Mouse (Mus musculus) frontal cortex, postnatal 36 days (tissue): ENCODE measurements around the gene Psmd14.

Experiments
- DNase-seq, 2 experiments: peaks; one replicate each; pipeline ENCODE4 v3.0.0; 2022; ENCODE audit warnings: low spot score in 2 of 2

The Psmd14 gene

DNA sequence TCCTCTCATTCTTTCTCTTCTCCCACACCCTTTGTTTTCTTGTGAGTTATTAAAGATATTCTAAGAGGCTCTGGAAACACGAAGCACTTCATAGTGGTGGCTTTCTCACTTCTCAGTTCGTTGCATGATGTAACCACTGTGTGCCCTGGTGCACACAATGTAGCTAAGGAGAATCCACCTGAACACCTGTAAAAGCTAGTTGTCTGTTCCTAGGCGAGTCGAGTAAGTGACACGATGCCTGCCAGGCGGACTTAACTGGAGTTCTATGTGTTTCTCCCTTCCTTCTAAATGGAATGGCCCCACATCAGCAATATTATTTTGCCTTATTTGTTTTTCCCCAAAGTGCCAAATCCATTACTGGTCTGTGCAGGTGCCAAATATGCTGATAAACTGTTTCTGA is 101.6 kb downstream of the Psmd14 start:
- peak in 1 of 2 experiments; percentile 43 for DNase-seq

DNA sequence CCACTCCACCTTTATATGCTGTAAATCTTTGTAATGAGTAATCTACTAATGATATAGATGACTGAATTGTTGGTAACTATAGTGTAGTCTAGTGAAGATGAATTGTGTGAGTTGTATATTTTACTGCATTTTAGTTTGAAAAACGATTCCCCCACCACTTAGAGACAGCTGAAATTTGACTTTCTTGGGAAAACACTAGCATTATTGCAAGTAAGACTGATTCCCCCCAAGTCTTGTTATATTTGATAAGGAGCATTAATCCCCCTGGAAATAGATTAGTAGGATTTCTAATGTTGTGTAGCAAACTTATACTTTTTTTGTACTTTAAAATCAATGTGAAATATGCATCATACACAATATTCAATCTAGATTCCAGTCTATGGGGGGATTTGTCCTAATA is 102.0 kb downstream of the Psmd14 start:
- DNase-seq = no peak

DNA sequence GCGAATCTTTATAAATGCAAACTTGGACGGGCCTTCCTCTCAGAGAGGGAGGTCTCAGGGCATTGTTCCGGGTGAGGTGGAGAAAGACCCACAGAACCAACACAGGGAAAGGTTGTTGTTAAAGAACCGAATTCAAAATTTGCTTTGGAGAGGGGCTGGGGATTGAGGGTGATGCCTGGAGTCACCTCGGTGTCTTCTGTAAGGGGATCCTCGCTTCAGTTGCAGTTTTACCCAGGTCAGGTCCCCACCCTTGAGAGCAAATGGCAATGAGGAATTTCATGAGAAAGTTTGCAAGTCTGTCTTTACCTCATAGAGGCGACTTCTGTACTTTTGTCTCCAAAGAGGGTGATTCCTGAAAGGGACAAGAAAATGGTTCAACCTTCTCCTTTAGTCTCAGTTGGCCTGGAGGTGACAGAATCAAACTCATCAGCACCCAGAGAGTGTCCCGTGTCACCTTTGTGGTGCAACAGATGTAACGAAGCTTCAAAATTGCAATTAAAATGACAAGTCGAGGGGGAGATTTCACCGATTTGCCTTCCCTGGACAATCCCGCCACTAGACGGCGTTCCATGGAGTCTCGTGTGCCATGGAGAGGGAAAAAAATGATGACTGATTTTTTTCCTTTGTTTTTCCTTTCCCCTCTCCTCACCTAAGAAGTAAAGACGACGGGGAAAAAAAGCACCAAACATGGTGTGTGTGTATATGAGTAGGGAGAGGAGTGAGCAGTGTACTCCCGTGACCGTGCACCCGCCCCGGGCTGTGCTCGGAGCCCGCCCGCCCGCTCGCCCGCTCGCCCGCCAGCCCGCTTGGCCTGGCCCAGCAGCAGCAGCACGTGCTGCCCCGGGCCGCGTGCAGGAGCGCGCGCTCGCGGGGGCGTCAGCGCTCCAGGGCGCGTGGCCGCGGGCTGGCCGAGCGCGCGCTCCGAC is 103.3 kb downstream of the Psmd14 start:
- peak; percentile 46 to 57 for DNase-seq

DNA sequence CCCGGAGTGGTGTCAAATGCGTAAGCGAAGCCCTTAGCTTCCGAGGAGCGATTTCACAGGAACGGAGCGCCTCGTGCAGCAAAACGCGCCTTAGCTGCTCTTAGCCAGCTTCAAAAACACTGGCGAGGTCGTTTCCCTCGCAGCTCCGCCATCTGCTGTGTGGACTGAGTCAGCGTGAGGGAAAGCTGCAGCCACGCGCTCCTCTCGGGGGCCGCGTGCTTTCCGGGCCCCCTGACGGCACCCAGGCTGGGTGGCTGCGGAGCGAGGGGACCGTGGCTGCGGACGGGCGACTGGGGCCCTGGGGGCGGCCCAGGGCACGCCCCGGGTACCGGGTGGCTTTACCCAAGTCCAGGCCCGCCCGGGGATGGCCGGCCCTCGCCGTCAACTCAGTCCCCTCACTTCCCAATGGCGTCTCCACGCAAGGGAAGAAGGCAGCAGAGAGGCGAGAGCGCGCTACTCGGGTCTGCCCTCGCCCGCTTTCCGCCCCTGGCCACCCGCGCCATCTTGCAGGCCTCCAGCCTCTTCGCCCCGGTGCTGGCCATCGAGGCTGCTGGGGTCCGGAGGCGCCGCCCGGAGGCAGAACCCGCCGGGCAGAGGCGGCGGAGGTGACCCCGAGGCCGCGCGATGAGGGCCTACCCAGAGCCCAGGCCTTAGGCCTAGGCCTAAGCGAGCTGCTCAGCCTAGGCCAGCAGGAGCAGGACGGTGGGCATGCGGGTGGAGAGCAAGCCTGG is 104.3 kb downstream of the Psmd14 start:
- peak; percentile 50 to 59 for DNase-seq

DNA sequence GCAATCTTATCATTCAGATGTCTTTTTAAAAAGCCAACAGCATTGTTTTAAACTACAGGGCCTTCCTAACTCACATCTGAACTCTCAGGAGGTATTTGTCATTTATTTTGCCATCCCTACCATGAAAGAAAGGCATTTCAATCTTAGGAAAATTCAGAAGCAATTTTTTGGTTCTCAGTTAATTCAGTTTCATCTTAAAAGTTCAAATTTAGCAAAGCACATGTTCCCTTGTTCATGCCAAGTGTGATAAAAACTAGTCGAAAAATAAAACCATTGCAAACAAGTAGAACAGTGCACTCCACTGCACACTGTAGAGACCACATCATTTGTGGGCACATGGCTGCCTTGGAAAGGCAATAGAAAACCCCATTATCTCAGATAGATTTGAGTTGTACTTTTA is 106.7 kb downstream of the Psmd14 start:
- DNase-seq = no peak

DNA sequence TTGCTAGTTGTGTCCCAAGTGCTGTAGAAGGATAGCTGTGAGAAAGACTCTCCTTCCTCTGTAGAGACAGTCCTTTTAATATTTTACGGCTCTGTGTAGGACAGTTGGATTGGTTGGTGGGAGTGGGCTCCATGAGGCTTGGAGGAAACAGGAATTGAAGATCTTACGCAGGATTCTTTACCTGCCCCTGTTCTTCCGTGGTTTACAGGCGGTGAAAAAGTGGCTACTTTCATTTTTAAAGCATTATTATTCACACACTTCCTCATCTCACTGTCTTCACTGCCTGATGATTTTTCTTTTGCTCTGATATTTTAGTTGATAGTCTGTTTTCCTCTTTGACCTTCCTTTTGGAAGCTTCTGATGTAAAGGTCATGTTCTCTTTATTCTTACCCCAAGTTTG is 108.7 kb downstream of the Psmd14 start:
- no peak for DNase-seq

DNA sequence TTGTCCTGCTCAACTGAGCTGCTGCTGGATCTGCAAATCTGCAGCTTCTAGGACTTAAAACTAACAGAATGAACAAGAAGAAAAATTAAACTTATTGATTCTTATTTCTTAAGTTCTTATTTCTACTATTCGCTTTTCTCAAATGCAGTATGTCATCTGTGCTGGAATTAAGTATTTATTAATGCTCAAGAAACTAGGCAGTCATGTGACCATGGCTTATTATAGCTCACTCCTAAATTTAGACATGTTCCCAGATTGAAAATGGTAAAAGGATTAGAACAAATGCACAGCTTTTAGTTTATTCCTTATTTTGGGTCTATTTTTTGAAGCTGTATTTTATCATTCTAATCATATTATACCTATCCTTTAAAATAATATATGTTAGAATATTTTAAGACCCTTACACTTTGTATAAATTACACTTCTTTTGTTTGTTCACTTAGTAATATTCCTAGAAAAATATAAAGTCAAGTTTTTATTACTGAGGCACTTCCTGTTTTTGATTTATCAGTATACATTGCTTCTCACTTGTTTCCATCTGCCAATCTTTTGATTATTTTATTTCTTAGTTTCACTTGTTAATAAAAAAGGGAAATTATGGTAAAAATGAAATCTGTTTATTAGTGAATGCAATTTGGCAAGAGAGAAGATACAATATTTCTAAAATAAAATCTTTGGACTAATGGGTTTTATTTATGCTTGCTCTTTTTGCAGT is 112.1 kb downstream of the Psmd14 start:
- no peak for DNase-seq

DNA sequence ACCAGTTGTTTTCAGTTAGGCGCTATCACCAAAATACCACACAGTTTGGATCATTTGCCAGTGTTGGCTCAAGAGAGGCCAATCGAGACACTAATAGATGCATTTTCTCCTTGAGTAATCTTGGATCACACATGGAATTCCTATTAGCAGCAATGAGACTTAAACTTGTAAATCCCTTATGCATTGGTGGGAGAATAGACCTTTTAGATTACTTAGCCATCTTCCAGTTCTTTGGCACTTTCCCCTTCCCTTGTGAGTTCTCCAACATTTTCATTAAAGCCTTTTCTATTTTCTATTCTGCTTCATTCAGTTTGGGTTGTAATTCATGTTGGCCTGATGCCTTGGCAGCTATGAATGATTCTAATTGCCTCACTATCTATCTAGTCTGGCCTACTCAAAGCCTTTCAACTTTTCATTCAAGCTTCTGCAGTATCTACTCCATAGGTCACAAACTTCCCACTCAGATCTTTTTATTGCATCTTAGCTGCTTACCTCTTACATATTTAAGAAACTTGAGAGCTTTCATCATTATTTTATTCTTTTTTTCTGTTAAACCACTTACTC is 125.8 kb downstream of the Psmd14 start:
- no peak for DNase-seq
